Mouse (Mus musculus) kidney, postnatal 4 days (tissue): ENCODE measurements around the gene Fam98a.

Experiments
- DNase-seq, 2 experiments: peaks; one replicate each; pipeline ENCODE4 v3.0.0; 2021; ENCODE audit warnings: mixed read lengths in 2 of 2

Fam98a gene

DNA sequence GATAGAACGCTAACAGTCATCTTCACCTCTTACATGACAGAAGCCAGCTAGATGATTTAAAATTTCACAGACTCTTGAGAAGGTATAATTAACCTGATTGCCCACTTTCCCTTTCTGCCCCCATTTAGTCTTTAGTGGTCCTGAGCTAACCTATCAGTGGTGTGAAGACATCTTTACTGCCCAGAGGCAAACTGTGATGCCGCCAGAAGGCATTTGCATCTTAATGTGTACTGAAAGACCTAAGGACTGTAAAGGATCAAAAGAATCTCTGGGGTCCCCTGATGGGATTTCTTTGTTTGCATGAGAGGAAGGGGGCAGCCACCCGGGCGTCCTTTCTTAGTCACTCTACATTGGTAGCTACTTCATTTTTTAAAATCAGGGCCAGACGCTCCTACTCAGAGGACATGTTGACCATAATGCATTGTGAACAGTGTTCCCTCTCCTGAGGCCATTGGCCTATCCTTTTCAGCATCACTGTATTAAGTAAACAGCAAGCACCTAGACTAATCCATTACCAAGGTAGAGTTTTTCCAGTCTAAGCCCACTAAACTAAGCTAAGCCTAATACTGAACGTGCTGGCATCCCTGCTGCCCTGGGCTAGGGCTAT lies 30.4 kb downstream of the Fam98a start:
- no peak for DNase-seq

- no peak for DNase-seq
Observed at GRCm38 (mm10) chr17:75519239-75519900, 32.4 kb downstream of the Fam98a start.

GRCm38 (mm10) chr17:75518181-75518901 lies 33.4 kb downstream of the Fam98a start:
- no peak for DNase-seq

DNA sequence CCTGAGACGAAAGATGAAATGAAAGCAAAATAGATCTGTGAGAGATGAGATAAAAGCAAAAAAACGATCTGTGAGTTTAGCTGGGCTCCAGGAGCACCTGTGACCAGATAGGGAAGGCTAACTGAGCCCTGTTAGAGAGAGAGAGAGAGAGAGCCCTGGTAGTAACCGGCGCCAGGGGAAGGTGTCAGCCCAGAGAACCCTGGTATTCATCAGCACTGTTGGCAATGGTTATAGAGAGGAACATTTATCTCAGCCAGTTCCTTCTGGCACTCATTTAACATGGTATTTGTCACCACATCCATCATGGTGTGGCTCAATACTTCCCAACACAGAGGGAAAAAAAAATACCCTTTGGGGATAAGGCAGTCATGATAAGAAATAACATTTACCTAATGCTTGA lies 35.2 kb downstream of the Fam98a start:
- no peak for DNase-seq

DNA sequence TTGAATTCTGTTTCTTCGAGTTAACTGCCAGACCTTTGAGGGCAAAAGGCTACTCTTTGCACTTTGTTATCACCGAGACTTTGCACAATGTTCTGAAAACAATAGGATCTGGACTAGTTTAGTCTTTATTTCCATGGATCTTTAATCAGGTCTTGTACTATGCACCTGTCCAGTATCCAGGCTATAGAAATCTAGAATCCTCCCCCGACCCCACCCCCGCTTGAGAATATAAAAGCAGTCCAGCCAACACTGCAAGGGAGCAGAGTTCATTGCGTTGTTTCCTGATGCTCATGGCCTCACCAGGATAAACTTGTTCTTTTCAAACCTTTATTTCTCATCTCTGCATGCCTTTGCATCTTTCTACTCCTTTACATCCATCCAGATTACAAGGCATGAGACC lies 42.5 kb downstream of the Fam98a start:
- DNase-seq, result no peak

- DNase-seq, result no peak
Observed at GRCm38 (mm10) chr17:75506708-75507641, 44.8 kb downstream of the Fam98a start.

DNA sequence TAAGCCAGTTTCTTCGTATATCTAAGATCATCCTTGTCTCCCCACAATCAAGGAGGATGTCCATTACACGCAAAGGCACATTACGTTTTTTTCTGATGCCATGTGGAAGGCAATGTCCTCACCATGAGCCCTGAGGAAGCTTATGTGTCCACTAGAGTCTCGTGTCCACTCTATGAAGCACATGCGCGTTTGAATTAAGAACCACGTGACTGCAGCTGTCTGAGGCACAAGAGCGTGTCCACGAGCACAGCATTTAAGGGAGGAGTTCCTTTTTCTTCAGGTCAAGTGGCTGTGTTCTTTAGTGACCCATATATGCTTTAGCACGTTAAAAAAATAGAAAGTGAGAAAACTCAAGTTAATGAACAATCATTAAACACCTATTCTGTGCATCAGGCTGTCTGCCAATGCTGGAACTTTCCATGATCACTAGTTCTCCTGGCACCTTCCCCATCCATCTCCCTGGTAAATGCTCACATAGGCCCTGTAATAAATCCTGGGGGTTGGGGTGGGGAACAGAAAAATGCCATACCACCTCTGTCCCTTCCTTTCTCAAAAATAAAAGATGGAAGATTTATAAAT lies 45.6 kb downstream of the Fam98a start:
- DNase-seq, result peak in 1 of 2 experiments; percentile 13

- no peak for DNase-seq
Observed at GRCm38 (mm10) chr17:75505053-75505452, 46.7 kb downstream of the Fam98a start.

- DNase-seq, result no peak
Observed at GRCm38 (mm10) chr17:75503031-75503430, 48.7 kb downstream of the Fam98a start.

- DNase-seq, result no peak
Observed at GRCm38 (mm10) chr17:75498241-75498651, 53.5 kb downstream of the Fam98a start.

- DNase-seq, result no peak
Observed at GRCm38 (mm10) chr17:75495213-75495612, 56.5 kb downstream of the Fam98a start.
